In the genomic region with DNA sequence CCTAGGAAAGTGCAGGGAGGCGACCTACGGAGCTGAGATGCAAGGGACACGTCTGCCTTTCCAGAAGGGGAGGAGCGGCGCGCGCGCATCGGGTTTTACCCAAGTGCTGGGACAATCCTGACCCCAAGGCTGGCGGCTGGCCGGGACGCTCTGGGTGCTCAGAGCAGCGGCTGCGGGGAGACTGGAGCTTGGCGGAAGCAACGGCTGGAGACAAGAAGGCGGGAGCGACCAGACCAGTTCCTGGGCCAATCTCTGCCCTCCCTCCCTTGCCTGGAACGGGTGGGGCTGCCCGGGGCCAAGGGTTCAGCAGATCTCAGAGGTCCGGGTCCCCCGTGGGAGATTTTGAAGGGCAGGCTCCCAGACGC, we compare ENCODE assay signal across 8 mouse cellular contexts. TPM values are rescaled to one million over a fixed set of nuclear protein-coding genes. Genes with fewer than 3 reads are reported as not detected.
A peak's percentile ranks its signal among the peaks of the same experiment; 100 is the strongest.
DNase-seq lines count a peak whose midpoint lies in the region; ATAC-seq and TF ChIP-seq lines count a peak whose summit lies in the region.

A gene (minus strand): TSS at position 89 of the 365 bp plus-strand sequence.

- no peaks in the 10 kb centered on the region; the same call in 1 of the 2 replicates for H3K27me3 ChIP-seq in forebrain, embryonic 11.5 days (ENCODE audit: control insufficient read depth, insufficient read depth, low read length)
- H3K27me3 ChIP-seq in lung, embryonic 16.5 days (ENCODE audit: control insufficient read depth, insufficient read depth, low read depth, low read length): no peaks in the 10 kb centered on the region
- no peaks in the 10 kb centered on the region for H3K27me3 ChIP-seq in small intestine, adult 2 months (ENCODE audit: control insufficient read depth, insufficient read depth, low read length)

- H3K4me3 ChIP-seq in forebrain, embryonic 11.5 days (ENCODE audit: low read depth, low read length): no peak within 1 kb of the TSS
- peak within 1 kb of the TSS; percentile 41 for H3K4me3 ChIP-seq in lung, embryonic 16.5 days (ENCODE audit: low read length)
- H3K4me3 ChIP-seq in small intestine, adult 2 months (ENCODE audit: low read depth, low read length): peak within 1 kb of the TSS; percentile 80

- 6% methylated on average over 23 of the region's 23 CpGs for WGBS in forebrain, embryonic 11.5 days
- 1% methylated on average over 23 of the region's 23 CpGs for WGBS in large intestine, adult 2 months
- 2% methylated on average over 23 of the region's 23 CpGs for WGBS in lung, embryonic 16.5 days
- 1% methylated on average over 23 of the region's 23 CpGs for WGBS in small intestine, adult 2 months

- peak; percentile 59 for TF ChIP-seq POLR2A in small intestine, adult 2 months (IDR thresholded peaks at IDR 0.05; ENCODE audit: low read depth, low read length)

- no peaks in the 10 kb centered on the region for H3K36me3 ChIP-seq in forebrain, embryonic 11.5 days (ENCODE audit: control insufficient read depth, insufficient read depth, low read length)
- no peaks in the 10 kb centered on the region for H3K36me3 ChIP-seq in lung, embryonic 16.5 days (ENCODE audit: control insufficient read depth, insufficient read depth, low read length)
- no peaks in the 10 kb centered on the region for H3K36me3 ChIP-seq in small intestine, adult 2 months (ENCODE audit: control insufficient read depth, insufficient read depth, low read length)

- H3K4me1 ChIP-seq in forebrain, embryonic 11.5 days (replicated peaks; ENCODE audit: control insufficient read depth, insufficient read depth, low read length): peaks cover 3% of the 10 kb centered on the region; the same call in 1 of the 2 replicates
- peaks cover 12% of the 10 kb centered on the region for H3K4me1 ChIP-seq in lung, embryonic 16.5 days (replicated peaks; ENCODE audit: control insufficient read depth, insufficient read depth, low read length)
- H3K4me1 ChIP-seq in small intestine, adult 2 months (ENCODE audit: control insufficient read depth, insufficient read depth, insufficient read length, low read length): peaks cover 20% of the 10 kb centered on the region

- H3K4me2 ChIP-seq in forebrain, embryonic 11.5 days (ENCODE audit: low read depth, low read length, severe bottlenecking): peak within 1 kb of the TSS; percentile 19; the same call in 1 of the 2 replicates
- peak within 1 kb of the TSS; percentile 57 for H3K4me2 ChIP-seq in lung, embryonic 16.5 days (ENCODE audit: low read depth, low read length)

- no peak for ATAC-seq in forebrain, embryonic 11.5 days (replicated peaks; ENCODE audit: low FRiP score)
- ATAC-seq in lung, embryonic 16.5 days (ENCODE audit: low read depth): peak; percentile 76

- H3K9me3 ChIP-seq in forebrain, embryonic 11.5 days (ENCODE audit: control insufficient read depth, low read length): no peaks in the 10 kb centered on the region
- H3K9me3 ChIP-seq in lung, embryonic 16.5 days (ENCODE audit: control insufficient read depth, low read length): no peaks in the 10 kb centered on the region; the same call in 1 of the 2 replicates

- DNase-seq in 416B (ENCODE audit: low read depth) (peak; percentile 37), ZHBTc4 (ENCODE audit: low read depth, low spot score) (peak; percentile 48)
- DNase-seq in forebrain, embryonic 11.5 days (ENCODE audit: low spot score): peak; percentile 69
- peak; percentile 64 to 65 for DNase-seq in heart, postnatal 36 days
- peak; percentile 46 for DNase-seq in large intestine, adult 2 months (ENCODE audit: low read depth, low spot score)
- DNase-seq in frontal cortex, postnatal 36 days (ENCODE audit: low spot score in 2 of 2): no peak

- intact Hi-C loops in heart, postnatal 36 days (cut with DNase I): loop anchor here (1.0 to 5.0 kb wide), 2 partner anchors 182 to 357 kb away; no protein-coding TSS in a partner anchor

- H3K27ac ChIP-seq in forebrain, embryonic 11.5 days (ENCODE audit: low read depth, low read length): no peak within 1 kb of the TSS
- no peak within 1 kb of the TSS for H3K27ac ChIP-seq in lung, embryonic 16.5 days (ENCODE audit: low read length)
- peak within 1 kb of the TSS; percentile 80 for H3K27ac ChIP-seq in small intestine, adult 2 months (ENCODE audit: insufficient read depth, low read depth, low read length)

- peak within 1 kb of the TSS; percentile 5 for H3K9ac ChIP-seq in forebrain, embryonic 11.5 days (ENCODE audit: low read length)
- peak within 1 kb of the TSS; percentile 60 for H3K9ac ChIP-seq in lung, embryonic 16.5 days (ENCODE audit: low read length)

- no peak for TF ChIP-seq CTCF in small intestine, adult 2 months (IDR thresholded peaks at IDR 0.05; ENCODE audit: extremely low read depth, insufficient read length, insufficient replicate concordance, low read depth, low read length)

RNA-seq across cellular contexts. Expression of the gene that starts here (rescaled TPM):
- 1.6 and 1.8 TPM in 2 replicates for polyA plus RNA-seq in forebrain, embryonic 11.5 days (2014; fragmentation: Nextera tagmentation; extraction: Ambion mirVana)
- 10 to 100 TPM; 34.3 to 39.8 TPM for total RNA-seq in heart, postnatal 36 days (2021)
- polyA plus RNA-seq in large intestine, adult 2 months (2012; rRNA removed): 22.2 and 31.3 TPM in 2 replicates
- polyA plus RNA-seq in lung, embryonic 16.5 days (2015; fragmentation: Nextera tagmentation; extraction: Ambion mirVana): 2.1 and 2.4 TPM in 2 replicates
- polyA plus RNA-seq in small intestine, adult 2 months (2012; rRNA removed): 24.9 and 32.1 TPM in 2 replicates

Comparison
In these comparisons a context has a peak if more than half of its experiments do, and no peak if none do; other contexts are left out.
1. DNase-seq: peak in 416B (single experiment), ZHBTc4 (single experiment), forebrain, embryonic 11.5 days (single experiment), heart, postnatal 36 days (2 of 2) and large intestine, adult 2 months (single experiment); none in frontal cortex, postnatal 36 days (0 of 2).